In the genomic region with DNA sequence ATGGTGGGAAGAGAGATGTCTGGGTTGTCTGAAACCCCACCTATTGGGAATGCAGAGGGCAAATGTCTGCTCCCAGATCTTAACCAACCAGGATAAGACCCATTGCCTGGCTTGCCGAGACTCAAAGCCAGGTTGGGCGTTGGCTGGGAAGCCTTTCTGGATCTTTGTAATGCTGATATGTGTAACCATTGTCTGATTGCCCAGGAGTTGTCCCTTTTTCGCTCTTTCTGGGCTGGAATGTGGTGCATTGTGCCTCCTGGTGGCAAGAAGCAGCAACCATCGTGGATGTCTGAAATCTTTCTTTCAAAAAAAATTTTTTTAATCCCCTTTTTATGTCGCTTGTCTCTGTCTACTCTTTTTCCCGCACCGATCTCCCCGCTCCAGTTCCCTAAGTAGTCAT, we compare ENCODE assay signal across 1 mouse cellular context.
TF ChIP-seq lines count a peak whose summit lies in the region.

No protein-coding gene starts in this region.

TF ChIP-seq in MEL, 35 proteins besides CTCF, POLR2A, EP300 and RAD21 (continued from another document):
- TF ChIP-seq TBP (IDR thresholded peaks at IDR 0.05; ENCODE audit: low read depth, low read length) (no peak), NELFE (IDR thresholded peaks at IDR 0.05; ENCODE audit: low read depth, low read length) (no peak), MYC (IDR thresholded peaks at IDR 0.05; ENCODE audit: low read depth, low read length) (0 out of 2 replicates have a peak, but pooled peaks have one; percentile 48), MEF2A (IDR thresholded peaks at IDR 0.05; ENCODE audit: extremely low read depth, insufficient replicate concordance, low read depth, low read length, poor library complexity, severe bottlenecking) (no peak), ELF1 (IDR thresholded peaks at IDR 0.05; ENCODE audit: low read depth, low read length) (no peak)
